Mouse (Mus musculus) embryonic facial prominence, embryonic 12.5 days (tissue): ENCODE results near the gene Slc6a16. TPM values are rescaled to one million over a fixed set of nuclear protein-coding genes. Genes with fewer than 3 reads are reported as not detected.
"Not testable (repeated sequence)": the region's sequence is repeated elsewhere in the genome, so short reads cannot be mapped to it uniquely, and the experiment has no call there.

ENCODE experiments used
- ATAC-seq: fragments of 200-750 bp; cut with Nextera tagmentation; 2 replicates; pipeline ENCODE4 v1.8.0; 2017; ENCODE audit not compliant: insufficient number of reproducible peaks, insufficient read depth, low FRiP score, low TSS enrichment
- H3K27ac ChIP-seq: fragments of 300-500 bp; sonication (generic); 2 replicates; pipeline ENCODE4 v1.5.1; 2016; ENCODE audit warnings: mild to moderate bottlenecking
- H3K27me3 ChIP-seq: fragments of 300-500 bp; sonication (generic); 2 replicates; pipeline ENCODE4 v1.6.1; 2016; ENCODE audit warnings: mild to moderate bottlenecking, moderate library complexity
- H3K36me3 ChIP-seq: fragments of 300-500 bp; sonication (generic); 2 replicates; pipeline ENCODE4 v1.6.1; 2016; ENCODE audit warnings: mild to moderate bottlenecking
- H3K4me1 ChIP-seq: fragments of 300-500 bp; sonication (generic); 2 replicates; pipeline ENCODE4 v1.6.1; 2016
- H3K4me2 ChIP-seq: fragments of 300-500 bp; sonication (generic); replicated peaks from 2 replicates; pipeline ENCODE4 v1.6.1; 2016; ENCODE audit warnings: mild to moderate bottlenecking, moderate library complexity
- H3K4me3 ChIP-seq: fragments of 300-500 bp; sonication (generic); 2 replicates; pipeline ENCODE4 v1.5.1; 2016; ENCODE audit warnings: mild to moderate bottlenecking
- H3K9ac ChIP-seq: fragments of 300-500 bp; sonication (generic); 2 replicates; pipeline ENCODE4 v1.6.1; 2016; ENCODE audit warnings: mild to moderate bottlenecking, moderate library complexity
- H3K9me3 ChIP-seq: fragments of 300-500 bp; sonication (generic); 2 replicates; pipeline ENCODE4 v1.6.1; 2016; ENCODE audit warnings: mild to moderate bottlenecking, moderate library complexity
- WGBS: fragments of 180-500 bp; shearing (Covaris S2); methylation state at CpG from one replicate; pipeline ENCODE4 v1.1.7; 2016; 5-methylcytosine and 5-hydroxymethylcytosine counted together
- polyA plus RNA-seq: library from polyadenylated mRNA; unstranded; fragments of >200 nt; fragmentation: Nextera tagmentation; extraction: Ambion mirVana; gene quantifications from 2 replicates; pipeline ENCODE4 v1.2.1, GENCODE M21; 2016

Gene Slc6a16
- polyA plus RNA-seq, 1 experiment from 2014 or later: 0.22 TPM

DNA sequence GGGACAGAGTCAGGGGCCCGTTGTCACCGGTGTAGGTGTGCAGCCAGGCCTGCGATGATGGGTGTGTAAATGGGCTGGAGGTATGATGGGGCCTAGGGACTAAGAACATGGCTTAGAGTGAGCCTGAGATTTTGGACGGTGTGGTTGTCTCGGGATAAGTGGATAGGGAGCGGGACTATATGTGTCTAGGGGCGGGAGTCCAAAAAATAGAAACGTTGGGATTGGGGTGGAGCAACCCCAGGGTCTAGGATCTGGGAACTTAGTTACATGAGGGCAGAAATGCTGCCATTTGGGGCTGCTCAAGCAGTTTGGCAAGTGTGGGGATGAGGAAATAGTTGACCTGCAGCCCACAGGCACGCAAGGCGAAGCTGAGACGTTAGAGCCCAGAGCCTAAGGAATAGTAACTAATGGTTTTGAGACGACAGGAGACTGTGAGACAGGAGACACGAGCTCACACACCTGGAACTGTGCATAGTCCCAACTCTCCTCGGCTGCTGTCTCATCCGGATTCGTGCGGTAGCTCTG, 5.2 kb upstream of the Slc6a16 start:
- Histone ChIP-seq H3K36me3 (peaks cover 25% of the 10 kb centered on the region), H3K9ac (peak overlapping the region; percentile 41; the same call in 1 of the 2 replicates), H3K27ac (peak overlapping the region; percentile 69), H3K4me2 (peak overlapping the region; percentile 48), H3K9me3 (no peaks in the 10 kb centered on the region), H3K4me1 (peaks cover 33% of the 10 kb centered on the region), H3K27me3 (peaks cover 28% of the 10 kb centered on the region), H3K4me3 (peak overlapping the region; percentile 16; the same call in 1 of the 2 replicates)
- ATAC-seq: no peak
- 27% methylated on average over 17 of the region's 17 CpGs for WGBS

DNA sequence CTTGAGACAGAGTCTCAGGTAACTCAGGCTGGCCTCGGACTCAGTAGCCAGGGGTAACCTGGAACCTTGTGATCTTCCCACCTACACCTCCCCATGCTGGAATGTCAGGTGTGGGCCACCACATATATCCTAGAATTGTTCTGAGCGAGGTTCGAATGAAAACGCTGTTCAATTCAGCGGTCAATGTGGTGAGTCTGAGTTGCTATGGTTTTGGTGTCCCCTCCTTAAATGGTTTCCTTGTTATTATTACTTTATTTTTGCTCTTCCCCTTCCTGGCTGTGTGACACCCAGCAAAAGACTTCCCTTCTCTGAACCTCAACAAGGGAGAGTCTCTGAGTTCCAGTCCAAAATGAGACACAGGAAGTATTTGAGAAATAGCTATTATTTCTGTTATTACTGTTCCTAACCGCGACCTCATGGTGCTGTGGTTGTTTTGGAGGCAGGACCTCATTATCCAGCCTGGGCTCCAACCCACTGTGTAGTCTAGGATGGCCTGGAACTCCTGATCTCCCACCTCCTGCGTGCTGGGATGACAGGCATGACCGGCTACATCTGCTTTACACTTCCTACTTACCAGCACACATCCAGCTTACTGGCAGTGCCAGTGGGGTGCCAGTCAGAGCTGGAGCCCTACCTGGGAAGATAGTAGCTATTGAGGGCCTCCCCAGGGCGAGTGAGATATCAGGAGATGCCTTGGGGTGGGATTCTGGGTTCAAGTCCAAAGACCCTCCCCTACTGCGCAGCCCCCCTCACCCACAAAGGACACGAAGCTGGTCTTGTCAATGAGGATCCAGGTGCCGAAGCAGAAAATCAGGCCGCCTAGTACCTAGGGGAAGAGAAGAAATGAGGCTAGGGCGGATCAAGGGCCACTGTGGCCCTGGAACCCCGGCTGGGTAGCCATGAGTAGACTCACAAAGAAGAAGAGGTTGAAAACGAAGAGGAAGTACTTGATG, 2.9 kb upstream of the Slc6a16 start:
- no peak overlapping the region for H3K4me3 ChIP-seq
- WGBS: 77% methylated on average over 17 of the region's 17 CpGs
- H3K9ac ChIP-seq: no peak overlapping the region
- H3K27ac ChIP-seq: no peak overlapping the region
- no peak for ATAC-seq
- H3K27me3 ChIP-seq: peaks cover 28% of the 10 kb centered on the region
- peaks cover 33% of the 10 kb centered on the region for H3K4me1 ChIP-seq
- H3K36me3 ChIP-seq: peaks cover 3% of the 10 kb centered on the region; the same call in 1 of the 2 replicates
- no peak overlapping the region for H3K4me2 ChIP-seq
- H3K9me3 ChIP-seq: no peaks in the 10 kb centered on the region

DNA sequence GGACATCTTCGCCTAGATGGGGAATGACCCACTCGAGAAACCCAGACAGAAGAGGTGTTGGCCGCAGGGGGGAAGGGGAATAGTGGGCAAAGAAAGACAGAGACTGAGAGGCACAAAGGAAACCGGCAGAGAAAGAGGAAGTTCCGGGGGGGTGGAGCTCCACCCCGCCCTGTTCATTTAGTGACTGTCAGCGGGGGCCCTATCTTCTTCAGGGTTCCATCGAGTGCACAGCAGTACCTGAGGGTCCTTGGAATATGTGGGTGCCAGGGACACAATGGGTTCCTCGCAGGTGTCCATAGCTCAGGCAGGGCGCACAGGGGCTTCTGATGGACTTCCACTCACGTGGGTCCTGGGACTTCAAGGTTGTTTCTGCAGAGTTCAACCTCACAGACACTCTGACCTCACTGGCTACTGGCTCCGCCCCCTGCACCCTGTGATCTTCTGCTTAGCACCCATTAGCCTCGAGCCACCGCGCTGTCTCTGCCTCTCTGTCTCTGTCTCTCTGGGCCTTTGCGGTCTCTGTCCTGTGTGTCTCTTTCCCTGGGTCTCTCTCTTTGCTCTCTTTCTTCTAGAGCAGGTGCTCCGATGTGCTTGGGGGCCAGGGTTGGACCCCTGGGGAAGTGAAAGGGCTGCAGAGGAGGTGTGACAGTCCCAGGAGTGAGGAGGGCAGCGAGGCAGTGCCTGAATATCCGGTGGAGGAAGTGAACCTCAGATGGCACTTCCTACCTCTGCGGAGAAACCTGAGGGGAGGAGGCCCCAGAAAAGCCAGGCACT, 2.0 kb upstream of the Slc6a16 start, which contains the start of gene Cd37:
Cd37 (minus strand) TSS at position 393 of the 774 bp plus-strand sequence.
- Histone ChIP-seq H3K36me3 (no peaks in the 10 kb centered on the region), H3K4me1 (peaks cover 30% of the 10 kb centered on the region), H3K27me3 (peaks cover 28% of the 10 kb centered on the region), H3K4me3 (no peak within 1 kb of the TSS), H3K4me2 (no peak within 1 kb of the TSS), H3K9ac (no peak within 1 kb of the TSS), H3K9me3 (no peaks in the 10 kb centered on the region), H3K27ac (no peak within 1 kb of the TSS)
- WGBS: 37% methylated on average over 20 of the region's 20 CpGs
- no peak for ATAC-seq

DNA sequence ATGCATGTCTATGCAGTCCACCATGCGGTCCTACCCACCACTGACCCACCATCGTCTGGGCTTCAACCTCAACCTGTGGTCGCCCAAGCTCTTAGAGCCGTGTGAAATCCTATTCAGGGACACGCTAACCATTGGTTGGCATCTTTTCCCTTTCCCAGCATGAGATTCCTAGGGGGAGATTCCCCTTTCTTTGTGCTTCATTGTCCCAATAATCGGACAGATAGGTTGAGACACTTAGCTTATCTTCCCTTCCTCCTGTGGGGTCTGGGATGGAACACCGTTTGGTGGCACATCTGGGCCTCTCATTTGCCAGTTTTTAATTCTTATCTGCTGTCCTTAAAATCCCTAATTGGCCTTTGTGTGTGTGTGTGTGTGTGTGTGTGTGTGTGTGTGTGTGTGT, 776 bp upstream of the Slc6a16 start:
- H3K27me3 ChIP-seq: peaks cover 28% of the 10 kb centered on the region
- WGBS: 79% methylated on average over 7 of the region's 7 CpGs

DNA sequence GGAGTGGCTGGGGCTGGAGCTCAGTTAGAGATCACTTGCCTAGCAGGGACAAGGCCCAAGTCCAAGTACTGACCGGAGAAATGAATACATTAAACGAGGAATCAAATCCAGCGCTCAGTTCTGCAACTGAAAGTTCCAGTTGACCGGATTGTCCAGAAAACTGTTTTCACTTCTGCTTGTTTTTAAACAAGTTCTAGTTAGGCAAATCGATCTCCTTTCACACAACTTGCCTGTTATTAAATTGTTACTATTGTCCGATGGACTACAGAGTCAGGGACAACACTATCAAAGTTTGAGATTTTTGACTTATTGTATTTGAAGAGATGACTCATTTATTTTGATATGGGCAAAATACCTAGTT, 484 bp downstream of the Slc6a16 start:
- H3K36me3 ChIP-seq: no peaks in the 10 kb centered on the region
- peak overlapping the region; percentile 31; the same call in 1 of the 2 replicates for H3K9ac ChIP-seq
- H3K4me3 ChIP-seq: peak overlapping the region; percentile 24; the same call in 1 of the 2 replicates
- no peak for ATAC-seq
- no peaks in the 10 kb centered on the region for H3K9me3 ChIP-seq
- H3K27me3 ChIP-seq: peaks cover 24% of the 10 kb centered on the region
- H3K4me1 ChIP-seq: peaks cover 10% of the 10 kb centered on the region
- 76% methylated on average over 6 of the region's 6 CpGs for WGBS
- no peak overlapping the region for H3K27ac ChIP-seq
- H3K4me2 ChIP-seq: peak overlapping the region; percentile 50

More for the DNA sequence above, 776 bp upstream of the Slc6a16 start:
- no peaks in the 10 kb centered on the region for H3K36me3 ChIP-seq
- H3K9me3 ChIP-seq: no peaks in the 10 kb centered on the region
- H3K27ac ChIP-seq: no peak overlapping the region
- peak overlapping the region; percentile 24 for H3K4me3 ChIP-seq
- no peak for ATAC-seq
- H3K9ac ChIP-seq: no peak overlapping the region
- H3K4me1 ChIP-seq: peaks cover 18% of the 10 kb centered on the region
- no peak overlapping the region; the same call in 1 of the 2 replicates for H3K4me2 ChIP-seq

DNA sequence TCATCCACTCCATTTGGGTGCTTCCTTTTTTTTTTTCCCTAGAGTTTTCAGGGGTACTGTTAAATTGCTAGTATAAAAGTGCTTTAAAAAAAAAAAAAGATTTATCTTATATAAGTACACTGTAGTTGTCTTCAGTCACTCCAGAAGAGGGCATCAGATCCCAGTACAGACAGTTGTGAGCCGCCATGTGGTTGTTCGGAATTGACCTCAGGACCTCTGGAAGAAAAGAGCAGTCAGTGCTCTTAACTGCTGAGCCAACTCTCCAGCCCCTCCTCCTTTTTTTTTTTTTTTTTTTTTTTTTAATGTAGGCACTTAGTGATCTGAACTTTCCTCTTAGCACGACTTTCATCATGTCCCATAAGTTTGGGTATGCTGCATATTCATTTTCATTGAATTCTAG, 6.8 kb downstream of the Slc6a16 start:
- Histone ChIP-seq H3K9me3 (no peaks in the 10 kb centered on the region), H3K4me3 (no peak overlapping the region), H3K36me3 (no peaks in the 10 kb centered on the region), H3K27ac (no peak overlapping the region), H3K27me3 (no peaks in the 10 kb centered on the region), H3K4me2 (no peak overlapping the region), H3K9ac (no peak overlapping the region), H3K4me1 (no peaks in the 10 kb centered on the region)
- 34% methylated on average over 3 of the region's 3 CpGs for WGBS
- no peak for ATAC-seq

DNA sequence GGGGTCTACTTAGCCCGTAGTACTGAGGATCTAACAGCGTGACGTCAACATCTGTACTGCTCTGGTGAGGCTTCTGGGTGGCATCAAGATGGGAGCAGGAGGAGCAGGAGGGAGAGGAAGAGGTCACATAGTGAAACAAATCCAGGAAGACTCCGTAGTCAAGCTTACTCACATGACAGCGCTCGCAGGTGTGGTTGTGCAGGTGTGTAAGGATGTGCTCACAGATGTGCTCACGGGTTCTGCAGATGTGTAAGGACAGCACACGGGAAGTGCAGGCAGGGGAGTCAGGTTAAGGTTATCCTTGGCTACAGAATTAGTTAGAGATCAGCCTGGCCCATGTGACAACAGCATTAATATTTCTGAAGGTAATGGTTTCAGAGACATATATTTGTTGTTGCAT, 12.9 kb downstream of the Slc6a16 start:
- no peak overlapping the region for H3K4me2 ChIP-seq
- ATAC-seq: no peak
- H3K36me3 ChIP-seq: no peaks in the 10 kb centered on the region
- no peaks in the 10 kb centered on the region for H3K4me1 ChIP-seq
- no peak overlapping the region for H3K27ac ChIP-seq
- no peak overlapping the region for H3K4me3 ChIP-seq
- no peaks in the 10 kb centered on the region for H3K27me3 ChIP-seq
- no peak overlapping the region for H3K9ac ChIP-seq
- H3K9me3 ChIP-seq: no peaks in the 10 kb centered on the region
- 83% methylated on average over 8 of the region's 8 CpGs for WGBS

DNA sequence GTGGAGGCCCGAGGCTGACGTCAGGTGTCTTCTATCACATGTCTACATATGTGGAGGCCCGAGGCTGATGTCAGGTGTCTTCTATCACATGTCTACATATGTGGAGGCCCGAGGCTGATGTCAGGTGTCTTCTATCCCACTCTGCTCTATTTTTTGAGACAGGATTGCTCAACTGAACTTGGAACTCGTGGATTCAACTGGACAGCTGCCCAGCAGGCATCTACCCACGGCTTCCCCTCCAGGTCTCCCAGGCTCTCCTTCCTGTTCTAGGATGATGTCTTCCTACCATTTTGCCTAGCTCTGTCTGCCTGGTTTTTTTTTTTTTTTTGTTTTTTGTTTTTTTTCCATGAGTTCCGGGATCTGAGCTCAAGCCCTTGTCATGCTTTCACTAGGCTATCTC, 14.9 kb downstream of the Slc6a16 start:
- H3K27me3 ChIP-seq, H3K4me3 ChIP-seq, H3K4me1 ChIP-seq, ATAC-seq, H3K9ac ChIP-seq, H3K4me2 ChIP-seq, H3K36me3 ChIP-seq, H3K9me3 ChIP-seq, H3K27ac ChIP-seq: not testable (repeated sequence)
- WGBS: 78% methylated on average over 7 of the region's 7 CpGs

DNA sequence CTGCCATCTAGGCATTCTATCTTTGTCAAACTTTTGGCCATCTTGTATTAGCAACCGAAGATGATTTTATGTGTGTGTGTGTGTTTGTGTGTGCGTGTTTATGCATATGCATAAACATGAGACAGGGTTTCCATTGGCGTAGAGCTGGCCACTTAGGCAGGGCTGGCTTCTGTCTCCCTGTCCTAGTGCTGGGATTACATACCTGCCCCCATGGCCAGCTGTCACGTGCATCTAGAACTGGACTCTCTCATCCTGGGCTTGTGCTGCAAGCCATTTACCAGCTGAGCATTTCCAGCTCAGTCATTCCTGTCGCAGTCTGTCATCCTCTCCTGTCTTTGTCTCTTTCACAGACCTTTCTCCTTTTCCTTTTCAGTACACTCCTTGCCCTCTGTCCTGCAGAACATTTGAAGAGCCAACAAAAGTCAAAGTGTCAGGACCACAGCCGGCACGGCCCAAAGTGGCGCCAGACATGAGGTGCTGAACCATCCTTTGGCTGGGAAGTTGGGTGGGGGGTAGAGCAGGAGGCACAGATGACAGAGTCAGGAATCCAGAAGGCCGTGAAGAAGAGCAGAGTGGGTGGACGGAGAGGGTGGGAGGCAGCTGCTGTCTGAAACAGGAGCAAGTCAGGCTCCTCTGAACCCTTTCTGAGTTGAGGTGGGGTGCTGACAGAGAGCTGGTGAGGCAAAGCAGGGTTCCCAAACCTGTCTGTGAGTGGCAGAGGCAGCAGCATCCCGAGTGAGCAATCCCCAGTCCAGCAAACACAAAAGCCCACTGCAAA, 16.4 kb downstream of the Slc6a16 start:
- Histone ChIP-seq H3K4me2 (no peak overlapping the region), H3K27ac (no peak overlapping the region), H3K27me3 (no peaks in the 10 kb centered on the region), H3K36me3 (no peaks in the 10 kb centered on the region), H3K9me3 (no peaks in the 10 kb centered on the region), H3K9ac (no peak overlapping the region; the same call in 1 of the 2 replicates), H3K4me3 (no peak overlapping the region), H3K4me1 (no peaks in the 10 kb centered on the region)
- 56% methylated on average over 11 of the region's 11 CpGs for WGBS
- no peak for ATAC-seq

DNA sequence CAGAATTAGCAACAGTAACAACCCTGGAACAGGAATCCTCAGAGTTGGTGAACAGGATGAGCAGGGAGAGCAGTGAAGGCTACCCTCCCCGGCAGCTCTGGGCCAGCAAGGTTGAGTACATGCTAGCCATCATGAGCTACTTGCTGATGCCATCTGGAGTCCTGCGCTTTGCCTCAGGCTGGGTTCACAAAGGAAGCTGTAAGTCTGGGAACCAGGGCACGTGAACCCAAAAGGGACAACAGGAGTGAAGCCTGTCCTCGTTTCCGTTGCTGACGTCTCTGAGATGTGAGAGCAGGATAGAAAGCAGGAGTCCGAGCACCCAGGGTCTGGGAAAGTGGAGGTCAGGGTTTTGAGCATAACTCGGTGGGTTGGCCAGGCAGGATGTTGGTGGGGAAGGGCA, 18.4 kb downstream of the Slc6a16 start:
- Histone ChIP-seq H3K27ac (no peak overlapping the region), H3K36me3 (no peaks in the 10 kb centered on the region), H3K27me3 (no peaks in the 10 kb centered on the region), H3K9me3 (no peaks in the 10 kb centered on the region), H3K4me3 (no peak overlapping the region), H3K4me2 (no peak overlapping the region), H3K4me1 (peaks cover 6% of the 10 kb centered on the region; the same call in 1 of the 2 replicates), H3K9ac (no peak overlapping the region)
- WGBS: 76% methylated on average over 8 of the region's 8 CpGs
- ATAC-seq: no peak

DNA sequence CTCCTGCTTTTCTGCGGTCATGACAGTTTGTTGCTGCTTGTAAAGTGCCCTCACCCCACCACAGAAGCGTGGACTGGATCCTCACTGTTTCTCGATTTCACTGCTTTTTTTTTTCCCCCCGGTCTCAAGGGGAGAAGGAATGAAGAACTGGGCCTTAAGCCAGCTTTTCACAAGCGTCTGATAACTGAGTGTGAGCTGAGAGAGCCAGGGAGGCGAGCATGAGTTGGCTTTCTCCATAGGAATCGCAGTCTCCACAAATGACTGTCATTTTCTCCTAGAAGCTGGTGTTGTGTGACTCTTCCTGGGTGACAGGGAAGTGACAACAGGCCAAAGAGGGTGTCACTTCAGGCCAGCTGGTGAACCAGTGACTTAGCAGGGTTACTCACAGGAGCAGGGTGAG, 21.4 kb downstream of the Slc6a16 start:
- H3K9me3 ChIP-seq: no peaks in the 10 kb centered on the region
- peaks cover 6% of the 10 kb centered on the region; the same call in 1 of the 2 replicates for H3K4me1 ChIP-seq
- H3K4me3 ChIP-seq: no peak overlapping the region
- 55% methylated on average over 7 of the region's 7 CpGs for WGBS
- no peak overlapping the region for H3K4me2 ChIP-seq
- ATAC-seq: no peak
- no peak overlapping the region for H3K27ac ChIP-seq
- H3K9ac ChIP-seq: no peak overlapping the region
- H3K27me3 ChIP-seq: no peaks in the 10 kb centered on the region
- no peaks in the 10 kb centered on the region for H3K36me3 ChIP-seq
